Mouse (Mus musculus): ENCODE measurements around the gene Rapgef4.

- TF ChIP-seq CTCF (IDR thresholded peaks at IDR 0.05): no peak
- no peak for TF ChIP-seq EP300 (IDR thresholded peaks at IDR 0.05)
Measured at GRCm38 (mm10) chr2:72136045-72136444, 155.0 kb downstream of the Rapgef4 start.

All from lung, postnatal 0 days (tissue).